Mouse (Mus musculus) forebrain, embryonic 11.5 days (tissue): ENCODE results near the gene H2-Oa. TPM values are rescaled to one million over a fixed set of nuclear protein-coding genes. Genes with fewer than 3 reads are reported as not detected.

Experiments
- ATAC-seq: fragments of 200-750 bp; cut with Nextera tagmentation; replicated peaks from 2 replicates; pipeline ENCODE4 v1.8.0; 2017; ENCODE audit warnings: moderate TSS enrichment; ENCODE audit not compliant: low FRiP score
- DNase-seq: peaks from one replicate; pipeline ENCODE4 v3.0.0-alpha.2; 2017; ENCODE audit warnings: low spot score
- H3K27ac ChIP-seq: fragments of 300-500 bp; sonication (generic); 2 replicates; pipeline ENCODE4 v1.5.1; 2014; ENCODE audit warnings: low read depth, low read length
- H3K27me3 ChIP-seq: fragments of 300-500 bp; sonication (generic); 2 replicates; pipeline ENCODE4 v1.6.1; 2014; ENCODE audit warnings: mild to moderate bottlenecking, low read length, mixed read lengths; ENCODE audit not compliant: control insufficient read depth, insufficient read depth
- H3K36me3 ChIP-seq: fragments of 300-500 bp; sonication (generic); 2 replicates; pipeline ENCODE4 v1.6.1; 2014; ENCODE audit warnings: mild to moderate bottlenecking, low read length, moderate library complexity, mixed read lengths; ENCODE audit not compliant: control insufficient read depth, insufficient read depth
- H3K4me1 ChIP-seq: fragments of 300-500 bp; sonication (generic); replicated peaks from 2 replicates; pipeline ENCODE4 v1.6.1; 2014; ENCODE audit warnings: low read length, mixed read lengths; ENCODE audit not compliant: control insufficient read depth, insufficient read depth
- H3K4me2 ChIP-seq: fragments of 300-500 bp; sonication (generic); 2 replicates; pipeline ENCODE4 v1.6.1; 2014; ENCODE audit warnings: low read depth, mild to moderate bottlenecking, low read length, moderate library complexity, mixed read lengths; ENCODE audit not compliant: severe bottlenecking
- H3K4me3 ChIP-seq: fragments of 300-500 bp; sonication (generic); 2 replicates; pipeline ENCODE4 v1.5.1; 2014; ENCODE audit warnings: low read depth, low read length
- H3K9ac ChIP-seq: fragments of 300-500 bp; sonication (generic); 2 replicates; pipeline ENCODE4 v1.6.1; 2014; ENCODE audit warnings: low read length
- H3K9me3 ChIP-seq: fragments of 300-500 bp; sonication (generic); 2 replicates; pipeline ENCODE4 v1.6.1; 2016; ENCODE audit warnings: low read length, mixed read lengths; ENCODE audit not compliant: control insufficient read depth
- WGBS: fragments of 180-500 bp; shearing (Covaris S2); extraction: QIAGEN DNeasy Blood & Tissue Kit; methylation state at CpG from one replicate; pipeline ENCODE4 v1.1.7; 2014; 5-methylcytosine and 5-hydroxymethylcytosine counted together
- polyA plus RNA-seq: library from polyadenylated mRNA; unstranded; fragments of >200 nt; fragmentation: Nextera tagmentation; extraction: Ambion mirVana; gene quantifications from 2 replicates; pipeline ENCODE4 v1.2.1, GENCODE M21; 2014

H2-Oa gene
- polyA plus RNA-seq = 0.17 and 0.25 TPM in 2 replicates

DNA sequence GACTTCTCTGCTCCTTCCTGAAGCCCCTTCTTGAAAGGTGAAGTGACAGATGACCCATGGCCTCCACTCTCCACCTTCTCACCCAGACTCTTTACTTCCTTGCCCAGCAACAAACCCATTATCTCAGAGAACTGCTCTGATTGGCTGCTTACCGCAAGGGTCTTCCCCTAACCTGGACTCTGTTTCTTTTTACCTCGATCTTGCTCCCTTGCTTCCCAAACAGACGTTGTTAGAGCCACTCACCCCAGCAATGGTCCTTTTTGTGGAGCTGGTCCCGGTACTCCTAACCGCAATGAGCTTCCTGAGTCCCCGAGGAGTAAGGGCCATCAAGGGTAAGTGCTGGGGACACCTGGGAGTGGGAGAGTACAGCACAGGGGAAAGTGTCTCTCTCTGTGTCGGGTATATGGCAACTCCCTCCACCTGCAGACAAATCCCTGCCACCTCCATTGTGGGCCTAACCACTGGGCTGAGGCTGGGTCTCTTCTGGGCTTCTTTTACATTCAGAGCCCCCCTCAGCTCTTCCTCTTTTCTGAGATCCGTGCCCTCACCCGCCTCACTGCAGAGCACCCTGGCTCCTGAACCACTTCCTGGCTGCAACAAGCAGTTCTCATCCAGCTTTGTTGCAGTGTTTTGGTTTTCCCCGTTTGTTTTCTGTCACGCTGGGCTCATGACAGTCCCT, at the start of gene H2-Oa:
H2-Oa (plus strand) TSS at position 144 of the 679 bp plus-strand sequence.
- no peaks in the 10 kb centered on the region for H3K27me3 ChIP-seq
- DNase-seq (no peak), ATAC-seq (no peak)
- no peaks in the 10 kb centered on the region for H3K36me3 ChIP-seq
- no peak within 1 kb of the TSS for H3K4me3 ChIP-seq
- no peak within 1 kb of the TSS for H3K9ac ChIP-seq
- no peaks in the 10 kb centered on the region for H3K9me3 ChIP-seq
- H3K27ac ChIP-seq = no peak within 1 kb of the TSS
- no peak within 1 kb of the TSS for H3K4me2 ChIP-seq
- H3K4me1 ChIP-seq = no peaks in the 10 kb centered on the region
- 52% methylated on average over 11 of the region's 11 CpGs for WGBS

DNA sequence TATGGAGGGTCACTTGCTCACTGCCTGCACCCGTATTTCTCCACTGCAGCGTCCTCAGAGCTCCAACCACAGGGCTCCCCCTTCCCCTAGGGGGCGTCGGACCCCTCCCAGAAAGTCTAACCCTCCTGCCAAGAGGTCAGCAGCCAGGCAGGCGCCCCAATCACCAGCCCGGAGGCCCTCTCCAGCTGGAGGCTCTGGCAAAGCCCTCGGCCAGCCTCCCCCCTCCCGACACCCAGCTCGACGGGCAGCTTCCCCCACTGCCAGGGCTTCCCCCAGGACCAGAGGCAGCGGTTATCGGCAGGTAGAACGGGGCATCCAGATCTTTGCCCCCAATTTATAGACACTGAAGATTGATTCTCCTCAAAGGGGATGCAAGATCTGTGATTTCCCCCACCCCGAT, 46.2 kb upstream of the H2-Oa start:
- no peak overlapping the region for H3K4me2 ChIP-seq
- 0 out of 2 replicates have a peak, but pooled peaks cover 1% of the 10 kb centered on the region for H3K4me1 ChIP-seq
- H3K9ac ChIP-seq = no peak overlapping the region
- no peak for DNase-seq
- H3K9me3 ChIP-seq = no peaks in the 10 kb centered on the region; the same call in 1 of the 2 replicates
- H3K27me3 ChIP-seq = no peaks in the 10 kb centered on the region
- H3K36me3 ChIP-seq = no peaks in the 10 kb centered on the region
- 79% methylated on average over 14 of the region's 14 CpGs for WGBS
- no peak for ATAC-seq
- no peak overlapping the region for H3K4me3 ChIP-seq
- H3K27ac ChIP-seq = no peak overlapping the region

DNA sequence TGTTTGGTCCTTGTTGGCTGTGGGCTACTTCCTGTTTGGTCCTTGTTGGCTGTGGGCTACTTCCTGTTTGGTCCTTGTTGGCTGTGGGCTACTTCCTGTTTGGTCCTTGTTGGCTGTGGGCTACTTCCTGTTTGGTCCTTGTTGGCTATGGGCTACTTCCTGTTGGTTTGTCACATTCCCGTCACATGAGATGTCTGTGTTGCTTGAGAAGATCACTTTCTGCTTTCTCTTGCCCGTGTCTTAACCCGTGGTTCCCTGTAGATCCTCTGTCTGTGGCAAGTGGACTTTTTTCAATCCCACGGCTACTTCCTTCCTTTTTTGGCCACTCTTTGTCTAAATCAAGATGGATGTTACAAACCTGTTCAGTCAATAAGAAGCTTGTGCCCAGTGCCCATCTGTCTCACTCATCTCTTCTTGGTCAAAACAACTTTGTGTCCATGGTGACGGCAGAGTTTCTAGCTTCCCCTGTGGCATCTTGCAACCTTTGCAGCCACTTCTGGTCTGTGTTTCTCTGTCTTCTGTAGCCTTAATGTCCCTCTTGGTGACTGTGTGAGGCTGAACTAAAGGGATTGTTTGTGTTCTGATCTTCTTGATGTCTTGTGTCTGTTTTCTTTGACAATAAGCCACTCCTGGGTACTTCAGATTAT, 44.6 kb upstream of the H2-Oa start:
- ATAC-seq (no peak), DNase-seq (no peak)
- H3K27ac ChIP-seq = no peak overlapping the region
- no peak overlapping the region for H3K4me3 ChIP-seq
- H3K36me3 ChIP-seq = no peaks in the 10 kb centered on the region
- no peaks in the 10 kb centered on the region for H3K4me1 ChIP-seq
- 94% methylated on average over 5 of the region's 5 CpGs for WGBS
- H3K9ac ChIP-seq = no peak overlapping the region
- H3K27me3 ChIP-seq = no peaks in the 10 kb centered on the region
- H3K4me2 ChIP-seq = no peak overlapping the region
- H3K9me3 ChIP-seq = no peaks in the 10 kb centered on the region; the same call in 1 of the 2 replicates

DNA sequence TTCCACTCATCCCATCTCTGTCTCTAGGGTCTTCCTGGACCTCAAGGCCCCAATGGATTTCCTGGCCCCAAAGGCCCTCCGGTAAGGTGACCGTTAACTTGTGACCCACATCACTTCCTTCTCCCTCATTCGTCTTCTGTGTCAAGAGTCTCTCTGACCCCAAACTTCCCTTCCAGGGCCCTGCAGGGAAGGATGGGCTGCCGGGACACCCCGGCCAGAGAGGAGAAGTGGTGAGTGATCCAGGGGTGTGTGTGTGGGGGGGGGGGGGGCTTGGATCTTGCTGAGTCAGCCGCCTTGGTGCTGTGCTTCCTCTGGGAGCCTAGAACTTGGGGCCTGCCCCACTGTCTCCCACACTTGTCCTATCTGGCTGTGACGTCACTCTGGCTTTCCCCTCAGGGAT, 34.9 kb upstream of the H2-Oa start:
- Histone ChIP-seq H3K27ac (no peak overlapping the region), H3K9me3 (no peaks in the 10 kb centered on the region), H3K4me3 (no peak overlapping the region), H3K36me3 (no peaks in the 10 kb centered on the region), H3K27me3 (no peaks in the 10 kb centered on the region), H3K4me1 (no peaks in the 10 kb centered on the region), H3K4me2 (no peak overlapping the region), H3K9ac (no peak overlapping the region)
- 85% methylated on average over 7 of the region's 7 CpGs for WGBS
- ATAC-seq (no peak), DNase-seq (no peak)

DNA sequence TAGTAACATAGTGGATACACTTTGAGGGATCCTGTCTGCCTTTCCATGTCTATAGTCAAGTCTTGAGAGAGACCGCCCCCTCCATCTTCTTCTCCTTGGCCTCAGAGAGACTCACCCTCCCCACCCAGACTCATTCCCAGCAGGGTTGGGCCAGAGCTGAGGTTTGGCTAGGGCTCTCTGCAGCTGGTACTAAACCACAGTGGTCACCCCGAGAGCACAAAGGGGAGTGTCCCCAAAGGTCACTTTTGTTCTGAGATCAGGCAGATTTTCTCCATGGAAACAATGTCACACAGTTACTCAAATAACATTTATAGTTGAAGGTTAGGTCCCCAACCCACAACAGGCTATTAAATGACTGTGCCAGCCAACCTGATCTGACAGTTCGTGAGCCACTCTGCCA, 23.3 kb upstream of the H2-Oa start:
- no peaks in the 10 kb centered on the region for H3K9me3 ChIP-seq
- H3K27ac ChIP-seq = no peak overlapping the region
- ATAC-seq (no peak), DNase-seq (no peak)
- WGBS = 58% methylated on average over 3 of the region's 3 CpGs
- no peaks in the 10 kb centered on the region for H3K27me3 ChIP-seq
- no peak overlapping the region for H3K4me2 ChIP-seq
- no peak overlapping the region for H3K4me3 ChIP-seq
- H3K4me1 ChIP-seq = no peaks in the 10 kb centered on the region
- no peaks in the 10 kb centered on the region for H3K36me3 ChIP-seq
- H3K9ac ChIP-seq = no peak overlapping the region

DNA sequence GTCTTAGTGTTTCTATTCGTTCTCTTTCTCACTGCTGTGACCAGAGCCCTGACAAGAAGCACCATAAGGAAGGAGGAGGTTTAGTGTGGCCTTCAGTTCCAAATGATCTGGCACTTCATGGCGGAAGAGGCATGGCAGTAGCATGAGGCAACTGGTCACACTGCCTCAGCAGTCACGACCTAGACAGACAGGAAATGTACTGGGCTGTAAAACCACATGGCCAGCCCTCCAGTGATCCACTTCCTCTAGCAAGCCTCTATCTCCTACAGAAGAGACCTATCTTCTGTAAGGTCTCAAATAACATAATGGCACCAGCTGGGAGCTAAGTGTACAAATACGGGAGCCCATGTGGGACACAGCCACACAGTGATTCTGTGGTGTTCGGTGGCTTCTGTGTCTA, 20.0 kb upstream of the H2-Oa start:
- 82% methylated on average over 5 of the region's 5 CpGs for WGBS
- H3K9me3 ChIP-seq = no peaks in the 10 kb centered on the region
- no peak overlapping the region for H3K4me2 ChIP-seq
- no peak overlapping the region for H3K4me3 ChIP-seq
- peaks cover 5% of the 10 kb centered on the region; the same call in 1 of the 2 replicates for H3K27me3 ChIP-seq
- H3K27ac ChIP-seq = no peak overlapping the region
- no peaks in the 10 kb centered on the region for H3K36me3 ChIP-seq
- H3K9ac ChIP-seq = no peak overlapping the region
- no peak for ATAC-seq
- H3K4me1 ChIP-seq = no peaks in the 10 kb centered on the region; the same call in 1 of the 2 replicates
- no peak for DNase-seq

DNA sequence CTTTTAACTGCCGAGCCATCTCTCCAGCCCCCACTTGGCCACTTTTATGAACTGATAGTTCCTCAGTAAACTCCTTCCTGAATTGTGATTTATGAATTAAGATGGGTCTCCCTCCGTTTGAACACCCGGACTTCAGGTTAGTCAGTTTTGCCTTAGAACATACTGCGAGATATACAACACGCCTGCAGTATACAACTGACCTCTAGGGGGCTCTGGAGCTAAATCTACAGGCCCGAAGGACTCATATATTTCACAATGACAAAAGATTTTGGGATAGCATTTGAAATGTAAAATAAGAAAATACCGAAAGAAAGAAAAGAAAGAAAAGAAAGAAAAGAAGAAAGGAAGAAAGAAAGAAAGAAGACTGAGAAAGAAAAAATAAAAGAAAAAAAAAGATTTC, 16.9 kb upstream of the H2-Oa start:
- Histone ChIP-seq H3K9me3 (no peaks in the 10 kb centered on the region), H3K4me3 (no peak overlapping the region), H3K27me3 (peaks cover 7% of the 10 kb centered on the region; the same call in 1 of the 2 replicates), H3K4me1 (peaks cover 3% of the 10 kb centered on the region), H3K9ac (no peak overlapping the region), H3K4me2 (no peak overlapping the region), H3K27ac (no peak overlapping the region), H3K36me3 (no peaks in the 10 kb centered on the region)
- 37% methylated on average over 7 of the region's 7 CpGs for WGBS
- ATAC-seq (no peak), DNase-seq (peak; percentile 76)

DNA sequence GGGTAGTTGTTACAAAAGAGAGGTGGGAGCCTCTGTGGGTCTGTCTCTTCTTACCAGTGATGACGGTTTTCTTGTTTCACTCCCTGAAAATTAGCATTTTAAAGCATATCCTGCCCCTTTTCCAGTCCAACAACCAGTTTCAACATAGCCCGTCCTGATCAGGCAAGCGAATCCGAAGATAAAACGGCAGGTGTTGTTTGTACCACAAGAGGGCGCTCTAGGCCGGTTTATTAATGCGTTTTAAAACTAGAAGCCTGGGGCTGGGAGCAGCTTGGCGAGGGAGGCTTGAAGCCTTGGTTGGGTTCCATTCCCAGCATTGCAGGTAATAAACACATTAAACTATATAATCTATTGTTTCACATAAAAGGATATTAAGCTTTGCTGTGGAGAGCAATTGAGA, 14.6 kb upstream of the H2-Oa start:
- ATAC-seq (no peak), DNase-seq (peak; percentile 88)
- Histone ChIP-seq H3K9ac (no peak overlapping the region), H3K27me3 (peaks cover 7% of the 10 kb centered on the region; the same call in 1 of the 2 replicates), H3K4me2 (no peak overlapping the region), H3K9me3 (no peaks in the 10 kb centered on the region), H3K4me1 (peaks cover 3% of the 10 kb centered on the region), H3K4me3 (no peak overlapping the region), H3K27ac (no peak overlapping the region), H3K36me3 (no peaks in the 10 kb centered on the region)
- WGBS = under 1% methylated on average over 9 of the region's 9 CpGs
